Mouse (Mus musculus) stomach, postnatal 0 days (tissue): Measurements from ENCODE around the gene Pipox. TPM values are rescaled to one million over a fixed set of nuclear protein-coding genes. Genes with fewer than 3 reads are reported as not detected.
A peak's percentile ranks its signal among the peaks of the same experiment; 100 is the strongest.

Experiments
- ATAC-seq: fragments of 200-750 bp; cut with Nextera tagmentation; 2 replicates; pipeline ENCODE4 v1.8.0; 2017; ENCODE audit not compliant: low FRiP score, low TSS enrichment
- DNase-seq: peaks from one replicate; pipeline ENCODE4 v3.0.0-alpha.2; 2016; ENCODE audit warnings: low spot score
- H3K27ac ChIP-seq: fragments of 300-500 bp; sonication (generic); replicated peaks from 2 replicates; pipeline ENCODE4 v1.5.1; 2014; ENCODE audit warnings: mild to moderate bottlenecking, control low read depth
- H3K27me3 ChIP-seq: fragments of 300-500 bp; sonication (generic); 2 replicates; pipeline ENCODE4 v1.6.1; 2014; ENCODE audit warnings: low read length; ENCODE audit not compliant: control insufficient read depth, insufficient read depth
- H3K36me3 ChIP-seq: fragments of 300-500 bp; sonication (generic); 2 replicates; pipeline ENCODE4 v1.6.1; 2014; ENCODE audit warnings: low read length, mixed read lengths; ENCODE audit not compliant: control insufficient read depth, insufficient read depth
- H3K4me1 ChIP-seq: fragments of 300-500 bp; sonication (generic); replicated peaks from 2 replicates; pipeline ENCODE4 v1.6.1; 2014; ENCODE audit warnings: antibody characterized with exemption; ENCODE audit not compliant: control insufficient read depth, insufficient read depth
- H3K4me2 ChIP-seq: fragments of 300-500 bp; sonication (generic); replicated peaks from 2 replicates; pipeline ENCODE4 v1.6.1; 2014; ENCODE audit warnings: low read depth, mild to moderate bottlenecking, control low read depth, moderate library complexity
- H3K4me3 ChIP-seq: fragments of 300-500 bp; sonication (generic); 2 replicates; pipeline ENCODE4 v1.5.1; 2014; ENCODE audit warnings: low read depth, low read length, control low read depth
- H3K9ac ChIP-seq: fragments of 300-500 bp; sonication (generic); 2 replicates; pipeline ENCODE4 v1.6.1; 2014; ENCODE audit warnings: mild to moderate bottlenecking, low read length, control low read depth, mixed read lengths
- H3K9me3 ChIP-seq: fragments of 300-500 bp; sonication (generic); 2 replicates; pipeline ENCODE4 v1.6.1; 2016; ENCODE audit warnings: low read length; ENCODE audit not compliant: control insufficient read depth
- CTCF ChIP-seq: IDR thresholded peaks from 2 replicates; pipeline ENCODE4 v1.5.1; 2016; ENCODE audit warnings: antibody characterized with exemption, low read depth, mild to moderate bottlenecking, moderate library complexity
- EP300 ChIP-seq: optimal IDR thresholded peaks from 2 replicates; pipeline ENCODE3; 2016; ENCODE audit warnings: antibody characterized with exemption
- WGBS: fragments of 180-500 bp; shearing (Covaris S2); extraction: QIAGEN DNeasy Blood & Tissue Kit; methylation state at CpG from one replicate; pipeline ENCODE4 v1.1.7; 2014; 5-methylcytosine and 5-hydroxymethylcytosine counted together
- polyA plus RNA-seq: library from polyadenylated mRNA; unstranded; fragments of >200 nt; fragmentation: Nextera tagmentation; extraction: Ambion mirVana; gene quantifications from 2 replicates; pipeline ENCODE4 v1.2.1, GENCODE M21; 2015

Pipox gene
- polyA plus RNA-seq, 1 experiment from 2014 or later = 8.4 TPM

DNA sequence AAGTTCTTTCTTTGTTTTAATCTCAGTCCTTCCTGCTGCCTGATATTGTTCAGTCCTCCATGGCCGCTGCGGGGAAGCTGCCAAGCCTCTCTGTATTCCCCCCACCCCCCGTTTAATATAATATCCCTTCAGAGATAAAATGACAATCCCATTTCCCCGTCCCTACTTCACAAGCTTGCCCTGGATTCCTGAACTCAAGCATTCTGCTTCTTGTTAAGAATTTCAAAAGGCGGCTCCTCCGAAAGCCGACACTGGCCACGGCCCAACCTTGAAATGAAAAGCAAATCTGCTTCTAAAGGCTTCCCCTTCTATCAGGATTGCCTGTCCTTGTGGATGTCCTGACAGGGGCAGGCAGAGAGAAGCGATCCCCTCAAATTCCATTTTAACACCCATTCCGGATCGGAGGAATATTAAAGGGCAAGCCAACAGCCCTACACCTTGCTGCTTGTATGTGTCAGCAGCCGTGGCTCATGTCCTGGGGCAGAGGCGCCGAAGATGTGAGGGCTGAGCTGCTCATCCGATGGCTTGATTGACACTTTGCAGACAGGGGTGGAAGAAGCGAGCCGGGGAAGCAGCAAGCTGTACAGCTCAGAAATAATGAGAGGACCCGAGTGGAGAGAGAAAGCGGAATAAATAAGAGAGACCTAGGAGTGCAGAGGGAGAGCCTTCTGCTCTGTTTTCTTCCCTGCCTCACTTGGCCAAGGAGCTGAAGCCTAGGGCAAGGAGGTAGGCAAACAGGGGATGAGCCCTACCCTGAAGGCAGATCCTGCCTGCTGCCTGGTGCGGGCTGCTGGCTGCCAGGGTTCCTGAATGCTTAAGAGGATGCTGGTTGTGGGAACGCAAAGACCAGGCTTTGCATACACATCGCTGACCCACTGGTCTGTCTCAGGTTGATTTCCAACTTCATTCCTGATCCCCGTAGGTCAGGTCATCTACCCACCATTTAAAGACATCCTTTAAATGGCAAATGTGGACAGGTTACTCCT is 3.2 kb upstream of the Pipox start:
- Histone ChIP-seq H3K4me2 (peak overlapping the region; percentile 15; the same call in 1 of the 2 replicates), H3K4me3 (no peak overlapping the region), H3K27ac (no peak overlapping the region), H3K9me3 (no peaks in the 10 kb centered on the region), H3K36me3 (no peaks in the 10 kb centered on the region), H3K4me1 (peaks cover 4% of the 10 kb centered on the region), H3K9ac (no peak overlapping the region), H3K27me3 (no peaks in the 10 kb centered on the region)
- ATAC-seq (no peak), DNase-seq (no peak)
- no peak for TF ChIP-seq CTCF
- TF ChIP-seq EP300 = no peak
- WGBS = 28% methylated on average over 23 of the region's 23 CpGs

DNA sequence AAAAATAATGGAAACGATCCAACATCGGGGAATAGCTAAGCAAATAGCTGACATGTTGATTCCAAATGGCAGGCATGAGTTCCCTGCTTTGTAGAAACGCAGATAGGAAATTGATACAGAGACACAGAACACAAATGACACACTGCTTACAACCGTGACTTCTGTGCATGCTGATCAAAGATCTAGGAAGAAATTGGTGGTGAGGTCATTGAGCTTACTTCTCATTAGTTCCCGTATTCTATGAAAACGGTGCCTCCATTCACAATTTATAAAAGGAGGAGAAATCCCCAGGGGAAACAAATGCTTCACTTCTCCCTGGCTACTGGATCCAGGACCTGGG is 2.6 kb upstream of the Pipox start:
- Histone ChIP-seq H3K36me3 (no peaks in the 10 kb centered on the region), H3K9me3 (no peaks in the 10 kb centered on the region), H3K4me2 (peak overlapping the region; percentile 15; the same call in 1 of the 2 replicates), H3K9ac (no peak overlapping the region), H3K27me3 (no peaks in the 10 kb centered on the region), H3K27ac (no peak overlapping the region), H3K4me3 (no peak overlapping the region), H3K4me1 (peaks cover 4% of the 10 kb centered on the region)
- no peak for ATAC-seq
- TF ChIP-seq CTCF (no peak), EP300 (no peak)
- 43% methylated on average over 6 of the region's 6 CpGs for WGBS
- DNase-seq = no peak

- Histone ChIP-seq H3K9ac (no peak overlapping the region), H3K27ac (no peak overlapping the region), H3K4me3 (no peak overlapping the region), H3K4me2 (no peak overlapping the region), H3K27me3 (no peaks in the 10 kb centered on the region), H3K9me3 (no peaks in the 10 kb centered on the region), H3K4me1 (peaks cover 4% of the 10 kb centered on the region), H3K36me3 (no peaks in the 10 kb centered on the region)
- WGBS = 74% methylated on average over 9 of the region's 9 CpGs
- DNase-seq (no peak), ATAC-seq (no peak)
- TF ChIP-seq EP300 (no peak), CTCF (no peak)
Measured at GRCm38 (mm10) chr11:77896011-77896410, 2.1 kb upstream of the Pipox start.

DNA sequence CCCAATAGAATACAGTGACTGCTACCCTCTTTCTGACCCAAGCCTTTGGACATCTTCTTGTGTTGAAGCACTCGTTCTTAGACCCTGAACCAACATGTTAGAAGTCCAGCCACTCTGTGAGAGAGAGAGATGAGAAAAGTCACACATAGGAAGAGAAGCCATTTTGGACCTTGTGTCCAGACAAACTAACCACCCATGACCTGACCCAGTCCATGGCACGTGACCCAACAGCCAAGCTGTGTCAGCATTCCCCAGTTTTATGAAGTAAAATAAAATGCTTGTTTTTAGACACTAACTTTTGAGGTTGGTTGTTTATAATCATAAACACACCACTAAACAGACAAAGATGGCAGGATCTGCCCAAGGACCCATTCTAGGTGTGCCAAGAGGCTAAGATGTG is 1.1 kb upstream of the Pipox start:
- Histone ChIP-seq H3K27me3 (no peaks in the 10 kb centered on the region), H3K4me3 (no peak overlapping the region), H3K36me3 (no peaks in the 10 kb centered on the region), H3K9me3 (no peaks in the 10 kb centered on the region), H3K27ac (no peak overlapping the region), H3K9ac (no peak overlapping the region), H3K4me2 (no peak overlapping the region), H3K4me1 (peaks cover 4% of the 10 kb centered on the region)
- DNase-seq (no peak), ATAC-seq (no peak)
- no peak for TF ChIP-seq CTCF
- no peak for TF ChIP-seq EP300
- WGBS = 93% methylated on average over 2 of the region's 2 CpGs

- Histone ChIP-seq H3K36me3 (no peaks in the 10 kb centered on the region), H3K4me1 (peaks cover 4% of the 10 kb centered on the region), H3K9ac (no peak overlapping the region), H3K27ac (peak overlapping the region; percentile 49; the same call in 1 of the 2 replicates), H3K4me3 (no peak overlapping the region), H3K4me2 (peak overlapping the region; percentile 27; the same call in 1 of the 2 replicates), H3K27me3 (no peaks in the 10 kb centered on the region), H3K9me3 (no peaks in the 10 kb centered on the region)
- DNase-seq = no peak
- 48% methylated on average over 6 of the region's 6 CpGs for WGBS
- no peak for ATAC-seq
- TF ChIP-seq CTCF (no peak), EP300 (no peak)
Measured at GRCm38 (mm10) chr11:77893283-77893682, 613 bp downstream of the Pipox start.

GRCm38 (mm10) chr11:77892883-77893282 is 1.0 kb downstream of the Pipox start:
- peak; percentile 38 for DNase-seq
- H3K9me3 ChIP-seq = no peaks in the 10 kb centered on the region
- peaks cover 4% of the 10 kb centered on the region for H3K4me1 ChIP-seq
- no peak overlapping the region for H3K27ac ChIP-seq
- no peak overlapping the region for H3K4me3 ChIP-seq
- H3K4me2 ChIP-seq = 0 out of 2 replicates have a peak overlapping the region, but pooled peaks have one; percentile 5
- ATAC-seq = no peak
- no peak overlapping the region for H3K9ac ChIP-seq
- H3K36me3 ChIP-seq = no peaks in the 10 kb centered on the region
- 19% methylated on average over 5 of the region's 5 CpGs for WGBS
- no peaks in the 10 kb centered on the region for H3K27me3 ChIP-seq
- no peak for TF ChIP-seq CTCF
- no peak for TF ChIP-seq EP300
